Mouse (Mus musculus): ENCODE data around the gene Smim9. TPM values are rescaled to one million over a fixed set of nuclear protein-coding genes. Genes with fewer than 3 reads are reported as not detected.

Smim9 gene
- not detected for polyA plus RNA-seq (2014; fragmentation: Illumina TruSeq; extraction: RNeasy Lipid Tissue Mini Kit (QIAGEN cat#74804); ENCODE audit: low read depth, low replicate concordance)

DNA sequence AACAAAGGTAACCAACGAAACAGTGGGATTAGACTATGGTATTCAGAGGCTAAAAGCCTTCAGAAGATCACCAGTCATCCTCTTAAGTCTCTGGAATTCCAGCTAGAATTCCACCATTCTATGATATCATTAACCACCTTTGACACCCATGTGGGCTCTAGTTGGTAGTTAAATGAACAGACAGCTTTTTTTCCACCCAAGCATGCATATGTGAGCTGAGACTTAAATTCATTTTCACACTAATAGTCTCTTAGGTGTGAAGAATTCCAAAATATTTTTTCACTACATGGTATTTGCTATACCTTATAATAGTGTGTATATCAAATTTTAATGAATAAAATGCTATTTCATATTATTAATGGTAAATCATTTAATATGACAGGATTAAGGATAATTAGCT, at the start of gene Smim9:
TSS of gene Smim9 (minus strand) at position 101 of the 400 bp plus-strand sequence.

DNA sequence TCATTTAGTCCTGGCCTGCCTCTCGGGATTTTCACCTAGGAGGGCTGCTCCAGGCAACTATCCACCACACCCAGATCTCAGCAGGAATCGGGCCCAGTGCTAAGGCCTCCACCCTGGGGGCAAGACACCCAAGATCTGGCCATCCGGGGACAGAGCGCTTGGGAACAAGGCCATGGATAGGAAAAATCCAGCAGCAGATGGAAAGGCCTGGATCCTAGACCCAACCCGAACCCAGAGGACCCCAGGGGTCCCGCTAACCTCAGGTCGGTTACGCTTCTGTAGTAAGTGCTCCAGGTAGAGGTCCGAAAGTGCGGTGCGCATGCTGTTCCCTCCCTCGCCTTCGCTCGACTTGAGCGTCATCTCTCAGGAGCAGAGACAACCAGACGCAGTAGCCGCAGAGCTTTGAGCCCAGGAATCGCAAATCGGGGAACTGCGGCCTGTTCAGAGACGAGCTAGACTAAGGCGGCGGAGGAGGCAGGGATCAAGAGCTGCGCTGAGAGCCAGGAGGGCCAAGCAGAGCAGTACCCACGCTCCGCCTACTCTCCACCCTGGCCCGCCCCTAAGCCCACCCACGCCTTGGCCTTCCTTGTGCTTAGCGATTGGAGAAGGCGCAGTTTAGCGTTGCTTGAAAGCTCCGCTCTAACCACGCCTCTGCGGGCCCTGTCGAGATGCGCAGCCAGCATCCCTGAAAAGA, 33.0 kb downstream of the Smim9 start, which contains the start of gene Mpp1:
TSS of gene Mpp1 (minus strand) at position 550 of the 694 bp plus-strand sequence.

Other genes with a start within 250 kb of the Smim9 start
- gene Gab3, start 78.3 kb downstream of the Smim9 start, polyA plus RNA-seq (2014; fragmentation: Illumina TruSeq; extraction: RNeasy Lipid Tissue Mini Kit (QIAGEN cat#74804); ENCODE audit: low read depth, low replicate concordance), result 6.8 TPM
- gene Dkc1, start 67.9 kb downstream of the Smim9 start, polyA plus RNA-seq (2014; fragmentation: Illumina TruSeq; extraction: RNeasy Lipid Tissue Mini Kit (QIAGEN cat#74804); ENCODE audit: low read depth, low replicate concordance), result 89.5 TPM
- gene Mpp1, start 32.8 kb downstream of the Smim9 start, polyA plus RNA-seq (2014; fragmentation: Illumina TruSeq; extraction: RNeasy Lipid Tissue Mini Kit (QIAGEN cat#74804); ENCODE audit: low read depth, low replicate concordance), result 64.3 TPM
- gene Fundc2, start 218.6 kb upstream of the Smim9 start, polyA plus RNA-seq (2014; fragmentation: Illumina TruSeq; extraction: RNeasy Lipid Tissue Mini Kit (QIAGEN cat#74804); ENCODE audit: low read depth, low replicate concordance), result 248 TPM
- 38.8 TPM for gene F8, start 218.8 kb upstream of the Smim9 start, polyA plus RNA-seq (2014; fragmentation: Illumina TruSeq; extraction: RNeasy Lipid Tissue Mini Kit (QIAGEN cat#74804); ENCODE audit: low read depth, low replicate concordance)

Data from adrenal gland, adult 10 weeks (tissue).